Mouse (Mus musculus) spleen, postnatal 14 days (tissue): Measurements from ENCODE around the gene Timm10b.

Experiments used
- DNase-seq, 2 experiments: peaks; one replicate each; pipeline ENCODE4 v3.0.0; 2021 to 2022; ENCODE audit warnings: low spot score in 2 of 2

Gene Timm10b

GRCm38 (mm10) chr7:105640894-105641255, 1.0 kb downstream of the Timm10b start:
- DNase-seq = peak in 1 of 2 experiments; percentile 18

- DNase-seq = no peak
Measured at GRCm38 (mm10) chr7:105641936-105642335, 2.1 kb downstream of the Timm10b start.

- DNase-seq = peak; percentile 24 to 32
Measured at GRCm38 (mm10) chr7:105650639-105651435, 11.0 kb downstream of the Timm10b start, which contains the start of gene Dnhd1. Gene Dnhd1 (plus strand): TSS chr7:105650827.

- no peak for DNase-seq
Measured at GRCm38 (mm10) chr7:105685541-105686197, 45.8 kb downstream of the Timm10b start.

GRCm38 (mm10) chr7:105690875-105691274, 51.0 kb downstream of the Timm10b start:
- DNase-seq = no peak
